Mouse (Mus musculus): Measurements from ENCODE around the gene Crispld2.

DNA sequence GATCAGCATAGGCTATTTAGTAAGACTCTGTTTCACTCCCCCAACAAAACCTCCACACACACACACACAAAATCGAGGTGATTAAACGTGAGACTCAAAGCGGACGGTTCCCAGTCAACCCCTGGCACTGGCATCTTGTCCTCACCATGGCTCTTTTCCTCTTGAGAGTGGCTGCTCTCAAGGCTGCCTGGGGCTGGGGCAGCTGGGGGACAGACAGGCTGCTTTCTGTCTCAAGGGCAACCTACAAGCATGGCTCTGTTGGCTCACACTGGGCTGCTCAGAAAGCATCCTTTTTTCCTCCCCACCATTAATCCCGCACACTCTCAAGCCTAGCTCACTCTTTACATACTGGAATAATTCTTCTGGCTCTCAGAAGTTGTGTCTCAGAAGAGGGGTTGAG is 27.1 kb downstream of the Crispld2 start:
- no peak for TF ChIP-seq CTCF (IDR thresholded peaks at IDR 0.05; ENCODE audit: low read depth, low read length)
- no peak for TF ChIP-seq POLR2A (IDR thresholded peaks at IDR 0.05; ENCODE audit: insufficient read depth, low read length)

Data from ES-Bruce4 (cell line).